Mouse (Mus musculus) hindbrain, embryonic 14.5 days (tissue): ENCODE results near the gene Tnfsf15. TPM values are rescaled to one million over a fixed set of nuclear protein-coding genes. Genes with fewer than 3 reads are reported as not detected.

Source experiments
- ATAC-seq: fragments of 200-750 bp; cut with Nextera tagmentation; 2 replicates; pipeline ENCODE4 v1.8.0; 2017; ENCODE audit warnings: moderate number of reproducible peaks, mild to moderate bottlenecking, moderate TSS enrichment, moderate library complexity; ENCODE audit not compliant: low FRiP score
- DNase-seq: peaks from one replicate; pipeline ENCODE4 v3.0.0-alpha.2; 2015; ENCODE audit warnings: low spot score
- H3K27ac ChIP-seq: fragments of 300-500 bp; sonication (generic); 2 replicates; pipeline ENCODE4 v1.5.1; 2014; ENCODE audit warnings: mild to moderate bottlenecking, moderate library complexity
- H3K27me3 ChIP-seq: fragments of 300-500 bp; sonication (generic); 2 replicates; pipeline ENCODE4 v1.6.1; 2014; ENCODE audit warnings: mild to moderate bottlenecking, low read length, mixed read lengths; ENCODE audit not compliant: control insufficient read depth, insufficient read depth
- H3K36me3 ChIP-seq: fragments of 300-500 bp; sonication (generic); replicated peaks from 2 replicates; pipeline ENCODE4 v1.6.1; 2014; ENCODE audit not compliant: control insufficient read depth, insufficient read depth
- H3K4me1 ChIP-seq: fragments of 300-500 bp; sonication (generic); replicated peaks from 2 replicates; pipeline ENCODE4 v1.6.1; 2014; ENCODE audit warnings: antibody characterized with exemption, low read length, mixed read lengths; ENCODE audit not compliant: control insufficient read depth, insufficient read depth
- H3K4me2 ChIP-seq: fragments of 300-500 bp; sonication (generic); replicated peaks from 2 replicates; pipeline ENCODE4 v1.6.1; 2014; ENCODE audit warnings: mild to moderate bottlenecking, moderate library complexity
- H3K4me3 ChIP-seq: fragments of 300-500 bp; sonication (generic); replicated peaks from 2 replicates; pipeline ENCODE4 v1.5.1; 2014; ENCODE audit warnings: mild to moderate bottlenecking, low read length
- H3K9ac ChIP-seq: fragments of 300-500 bp; sonication (generic); 2 replicates; pipeline ENCODE4 v1.6.1; 2014
- H3K9me3 ChIP-seq: fragments of 300-500 bp; sonication (generic); 2 replicates; pipeline ENCODE4 v1.6.1; 2016; ENCODE audit warnings: low read length; ENCODE audit not compliant: control insufficient read depth
- WGBS: fragments of 180-500 bp; shearing (Covaris S2); extraction: QIAGEN DNeasy Blood & Tissue Kit; methylation state at CpG from one replicate; pipeline ENCODE4 v1.1.7; 2014; 5-methylcytosine and 5-hydroxymethylcytosine counted together
- polyA plus RNA-seq: library from polyadenylated mRNA; unstranded; fragments of >200 nt; fragmentation: Nextera tagmentation; extraction: Ambion mirVana; gene quantifications from 2 replicates; pipeline ENCODE4 v1.2.1, GENCODE M21; 2014

Tnfsf15 gene
- polyA plus RNA-seq, 1 experiment from 2014 or later: not detected

GRCm38 (mm10) chr4:63769161-63769560 is 24.2 kb upstream of the Tnfsf15 start:
- Histone ChIP-seq H3K27me3 (no peaks in the 10 kb centered on the region), H3K36me3 (no peaks in the 10 kb centered on the region), H3K9me3 (no peaks in the 10 kb centered on the region), H3K4me1 (no peaks in the 10 kb centered on the region), H3K27ac (no peak overlapping the region), H3K9ac (no peak overlapping the region), H3K4me3 (no peak overlapping the region), H3K4me2 (no peak overlapping the region)
- no peak for DNase-seq
- WGBS: 90% methylated on average over 3 of the region's 3 CpGs
- no peak for ATAC-seq

GRCm38 (mm10) chr4:63765050-63765449 is 20.1 kb upstream of the Tnfsf15 start:
- no peaks in the 10 kb centered on the region for H3K4me1 ChIP-seq

GRCm38 (mm10) chr4:63759931-63760330 is 15.0 kb upstream of the Tnfsf15 start:
- no peak overlapping the region for H3K4me3 ChIP-seq
- 89% methylated on average over 3 of the region's 3 CpGs for WGBS
- no peaks in the 10 kb centered on the region for H3K4me1 ChIP-seq
- H3K4me2 ChIP-seq: no peak overlapping the region
- no peak overlapping the region for H3K27ac ChIP-seq
- H3K27me3 ChIP-seq: no peaks in the 10 kb centered on the region
- no peaks in the 10 kb centered on the region for H3K9me3 ChIP-seq
- no peaks in the 10 kb centered on the region for H3K36me3 ChIP-seq
- H3K9ac ChIP-seq: no peak overlapping the region
- DNase-seq (no peak), ATAC-seq (no peak)

More at GRCm38 (mm10) chr4:63765050-63765449, 20.1 kb upstream of the Tnfsf15 start:
- Histone ChIP-seq H3K4me2 (no peak overlapping the region), H3K27me3 (no peaks in the 10 kb centered on the region), H3K4me3 (no peak overlapping the region), H3K9me3 (no peaks in the 10 kb centered on the region), H3K9ac (no peak overlapping the region), H3K27ac (no peak overlapping the region), H3K36me3 (no peaks in the 10 kb centered on the region)
- DNase-seq (no peak), ATAC-seq (no peak)
- WGBS: 93% methylated on average over 2 of the region's 2 CpGs

GRCm38 (mm10) chr4:63757527-63758154 is 12.7 kb upstream of the Tnfsf15 start:
- Histone ChIP-seq H3K27me3 (no peaks in the 10 kb centered on the region), H3K4me2 (no peak overlapping the region), H3K36me3 (no peaks in the 10 kb centered on the region), H3K4me1 (no peaks in the 10 kb centered on the region; the same call in 1 of the 2 replicates), H3K9ac (no peak overlapping the region), H3K9me3 (no peaks in the 10 kb centered on the region), H3K4me3 (no peak overlapping the region), H3K27ac (no peak overlapping the region)
- WGBS: 85% methylated on average over 6 of the region's 6 CpGs
- DNase-seq (no peak), ATAC-seq (no peak)

DNA sequence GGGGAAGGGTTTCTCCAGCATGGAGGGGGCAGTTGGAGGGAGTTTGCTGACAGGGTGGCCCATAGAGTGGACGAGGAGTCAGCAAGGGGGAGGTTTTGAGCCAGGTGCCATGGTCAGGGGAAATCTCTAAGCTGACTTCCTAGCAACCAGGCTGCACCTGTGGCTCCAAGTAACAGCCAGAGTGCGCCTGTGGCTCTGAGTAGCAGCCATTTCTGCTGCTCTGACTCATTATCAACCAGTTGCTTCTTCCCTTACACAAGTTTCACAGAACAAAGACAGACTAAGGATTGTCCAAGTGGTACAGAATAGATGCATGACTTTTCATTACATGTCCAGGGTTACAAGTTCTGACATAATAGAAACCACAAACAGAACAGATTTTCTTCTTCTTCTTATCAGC is 11.2 kb upstream of the Tnfsf15 start:
- 60% methylated on average over 2 of the region's 2 CpGs for WGBS
- Histone ChIP-seq H3K4me1 (no peaks in the 10 kb centered on the region; the same call in 1 of the 2 replicates), H3K4me2 (no peak overlapping the region), H3K4me3 (no peak overlapping the region), H3K36me3 (no peaks in the 10 kb centered on the region), H3K27ac (no peak overlapping the region), H3K9me3 (no peaks in the 10 kb centered on the region), H3K27me3 (no peaks in the 10 kb centered on the region), H3K9ac (no peak overlapping the region)
- ATAC-seq (no peak), DNase-seq (no peak)

DNA sequence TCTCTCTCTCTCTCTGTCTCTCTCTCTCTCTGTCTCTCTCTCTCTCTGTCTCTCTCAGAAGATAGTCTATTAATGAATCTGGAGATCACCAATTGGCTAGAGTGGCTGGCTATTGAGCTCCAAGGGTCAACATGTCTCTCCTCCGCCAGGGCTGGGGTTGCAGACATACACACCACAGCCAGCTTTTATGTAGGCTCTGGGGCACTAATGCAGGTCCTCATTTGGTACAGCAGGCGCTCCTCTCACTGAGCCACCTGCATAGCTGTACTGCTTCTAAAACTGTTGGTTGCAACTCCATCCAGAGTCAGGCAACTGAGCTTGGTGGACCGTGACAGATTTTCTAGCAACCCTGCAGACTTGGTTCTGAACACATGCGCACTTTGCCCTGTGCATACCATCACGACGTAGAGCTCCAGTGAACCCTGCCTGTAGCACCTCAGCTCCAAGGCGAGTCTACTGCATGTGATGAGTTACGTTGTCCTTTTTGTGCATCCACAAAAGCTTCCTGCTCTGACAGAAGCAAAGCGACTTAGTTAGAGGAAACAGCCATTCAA is 9.6 kb upstream of the Tnfsf15 start:
- DNase-seq (no peak), ATAC-seq (no peak)
- Histone ChIP-seq H3K36me3 (no peaks in the 10 kb centered on the region), H3K4me2 (no peak overlapping the region), H3K9me3 (no peaks in the 10 kb centered on the region), H3K4me1 (no peaks in the 10 kb centered on the region; the same call in 1 of the 2 replicates), H3K9ac (no peak overlapping the region), H3K4me3 (no peak overlapping the region), H3K27me3 (no peaks in the 10 kb centered on the region), H3K27ac (no peak overlapping the region)
- 73% methylated on average over 9 of the region's 9 CpGs for WGBS

DNA sequence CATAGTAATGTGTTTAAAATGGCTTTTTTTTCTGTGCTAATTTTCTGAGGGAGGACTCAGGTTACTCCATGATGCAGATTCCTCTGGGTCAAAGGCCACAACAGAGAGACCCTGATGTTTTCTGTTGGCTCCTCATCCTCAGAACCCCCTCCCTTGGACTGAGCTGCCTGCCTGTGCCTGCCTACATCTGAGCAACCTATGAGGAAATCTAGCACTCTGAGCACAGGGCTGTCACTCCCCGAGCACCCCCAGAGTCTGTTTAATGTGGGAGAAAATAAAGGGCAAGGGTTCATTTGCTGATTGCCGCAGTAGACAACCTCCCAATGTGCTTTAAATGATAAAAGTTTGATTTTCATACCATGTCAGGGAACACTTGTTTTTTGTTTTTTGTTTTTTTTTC is 8.9 kb upstream of the Tnfsf15 start:
- H3K27ac ChIP-seq: no peak overlapping the region
- no peak overlapping the region for H3K9ac ChIP-seq
- ATAC-seq (no peak), DNase-seq (no peak)
- no peaks in the 10 kb centered on the region for H3K9me3 ChIP-seq
- H3K4me1 ChIP-seq: no peaks in the 10 kb centered on the region; the same call in 1 of the 2 replicates
- H3K36me3 ChIP-seq: no peaks in the 10 kb centered on the region
- H3K4me2 ChIP-seq: no peak overlapping the region
- 76% methylated on average over 2 of the region's 2 CpGs for WGBS
- no peaks in the 10 kb centered on the region for H3K27me3 ChIP-seq
- no peak overlapping the region for H3K4me3 ChIP-seq

DNA sequence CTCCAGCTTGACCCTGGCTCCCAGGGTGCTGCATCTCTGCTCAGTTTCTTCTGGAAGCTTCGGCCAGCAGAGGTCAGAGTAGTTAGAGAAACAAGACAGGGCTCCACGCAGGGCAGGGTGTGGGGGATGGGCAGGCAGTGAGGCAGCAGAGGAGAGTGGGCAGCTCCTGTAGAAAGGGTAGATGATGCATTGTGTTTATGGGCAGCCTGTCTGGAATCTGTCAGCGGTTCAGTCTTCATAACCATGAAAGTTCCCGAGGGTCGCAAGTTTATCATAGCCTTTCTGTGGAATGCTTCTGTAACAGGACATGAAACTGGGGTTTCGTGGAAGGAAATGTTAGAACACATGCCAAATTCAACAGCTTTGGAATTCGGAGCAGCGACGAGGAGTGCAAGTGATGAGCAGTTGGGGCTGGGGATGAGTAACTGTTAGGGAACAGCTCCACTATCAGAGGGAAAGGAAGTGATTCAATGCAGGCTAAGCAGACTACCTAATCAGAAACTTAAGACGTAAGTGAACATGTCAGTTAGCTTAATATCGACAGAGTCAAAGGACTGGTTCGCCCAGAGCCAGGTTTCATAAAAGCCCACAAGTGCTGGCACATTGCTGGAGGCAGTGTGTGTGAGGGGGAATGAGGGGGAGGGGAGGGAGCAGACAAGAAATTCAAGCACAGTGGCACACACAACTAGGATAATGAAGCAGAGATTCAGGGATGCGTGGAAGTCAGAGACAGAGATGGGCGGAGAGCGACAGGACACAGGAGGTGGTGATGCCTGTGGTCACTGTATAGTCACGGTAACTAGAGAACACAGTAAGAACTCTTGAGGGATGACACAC is 8.0 kb upstream of the Tnfsf15 start:
- WGBS: 67% methylated on average over 16 of the region's 16 CpGs
- no peak for DNase-seq
- Histone ChIP-seq H3K4me1 (no peaks in the 10 kb centered on the region; the same call in 1 of the 2 replicates), H3K9me3 (no peaks in the 10 kb centered on the region), H3K4me3 (no peak overlapping the region), H3K27ac (no peak overlapping the region), H3K36me3 (no peaks in the 10 kb centered on the region), H3K9ac (no peak overlapping the region), H3K27me3 (no peaks in the 10 kb centered on the region), H3K4me2 (no peak overlapping the region)
- no peak for ATAC-seq

- Histone ChIP-seq H3K27me3 (no peaks in the 10 kb centered on the region), H3K4me3 (no peak overlapping the region), H3K9me3 (no peaks in the 10 kb centered on the region), H3K4me2 (no peak overlapping the region), H3K36me3 (no peaks in the 10 kb centered on the region), H3K4me1 (no peaks in the 10 kb centered on the region; the same call in 1 of the 2 replicates), H3K27ac (no peak overlapping the region), H3K9ac (no peak overlapping the region)
- ATAC-seq: no peak
- 72% methylated on average over 3 of the region's 3 CpGs for WGBS
- no peak for DNase-seq
Measured at GRCm38 (mm10) chr4:63748061-63748730, 3.3 kb upstream of the Tnfsf15 start.
